Mouse (Mus musculus) E14TG2a.4 (cell line): Measurements from ENCODE around the gene Sycp2.

Experiments used
- CTCF ChIP-seq: conservative IDR thresholded peaks from 2 replicates; pipeline ENCODE4 v1.5.1; 2014; ENCODE audit warnings: low read length
- NANOG ChIP-seq: IDR thresholded peaks from 2 replicates; pipeline ENCODE4 v1.6.1; 2014; ENCODE audit warnings: borderline replicate concordance, low read length, mixed read lengths
- POU5F1 ChIP-seq: IDR thresholded peaks from 2 replicates; pipeline ENCODE4 v1.6.1; 2014; ENCODE audit warnings: low read length, borderline replicate concordance

- peak; percentile 45 for TF ChIP-seq CTCF
- TF ChIP-seq POU5F1 = no peak
- no peak for TF ChIP-seq NANOG
These were observed 68.4 kb downstream of the Sycp2 start for GRCm38 (mm10) chr2:178339044-178339443.
